Mouse (Mus musculus) small intestine, adult 2 months (tissue): ENCODE measurements around the gene Hap1.
A peak's percentile ranks its signal among the peaks of the same experiment; 100 is the strongest.

Source experiments
- CTCF ChIP-seq: fragments of 200-500 bp; IDR thresholded peaks from 2 replicates; pipeline ENCODE4 v1.5.1; 2012; ENCODE audit warnings: low read depth, mild to moderate bottlenecking, control low read depth, inconsistent platforms, low read length, moderate library complexity, mixed read lengths; ENCODE audit not compliant: insufficient replicate concordance, insufficient read length; ENCODE audit errors: extremely low read depth
- POLR2A ChIP-seq: fragments of 200-500 bp; IDR thresholded peaks from 2 replicates; pipeline ENCODE4 v1.6.1; 2012; ENCODE audit warnings: low read depth, mild to moderate bottlenecking, control low read depth, inconsistent platforms, low read length, moderate library complexity

DNA sequence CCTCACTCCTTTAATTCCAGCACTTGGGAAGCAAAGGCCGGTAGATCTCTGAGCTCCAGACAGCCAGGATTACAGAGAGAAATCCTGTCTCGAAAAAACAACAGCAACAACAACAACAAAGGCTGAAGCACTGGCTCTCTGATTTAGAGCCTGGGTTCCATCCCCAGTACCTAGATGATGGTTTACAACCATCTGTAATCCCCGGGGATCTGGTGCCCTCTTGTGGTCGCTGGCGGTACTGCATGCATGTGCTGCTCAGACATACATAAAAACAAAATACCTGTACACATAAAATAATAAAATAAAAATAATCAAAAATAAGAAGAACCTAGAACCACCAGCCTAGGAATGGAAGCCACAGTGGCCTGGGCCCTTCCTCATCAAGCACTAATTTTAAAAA is 55.6 kb downstream of the Hap1 start:
- peak; percentile 92; the same call in 1 of the 2 replicates for TF ChIP-seq CTCF
- TF ChIP-seq POLR2A = no peak
